Mouse (Mus musculus) liver, embryonic 14.5 days (tissue): Measurements from ENCODE around the gene Gm10310.
"Not testable (repeated sequence)": the region's sequence is repeated elsewhere in the genome, so short reads cannot be mapped to it uniquely, and the experiment has no call there.

Source experiments
- CTCF ChIP-seq: IDR thresholded peaks from 2 replicates; pipeline ENCODE4 v1.5.1; 2016; ENCODE audit warnings: antibody characterized with exemption, low read depth, control low read depth
- EP300 ChIP-seq: IDR thresholded peaks from 2 replicates; pipeline ENCODE4 v1.6.1; 2016; ENCODE audit warnings: antibody characterized with exemption, low read depth

DNA sequence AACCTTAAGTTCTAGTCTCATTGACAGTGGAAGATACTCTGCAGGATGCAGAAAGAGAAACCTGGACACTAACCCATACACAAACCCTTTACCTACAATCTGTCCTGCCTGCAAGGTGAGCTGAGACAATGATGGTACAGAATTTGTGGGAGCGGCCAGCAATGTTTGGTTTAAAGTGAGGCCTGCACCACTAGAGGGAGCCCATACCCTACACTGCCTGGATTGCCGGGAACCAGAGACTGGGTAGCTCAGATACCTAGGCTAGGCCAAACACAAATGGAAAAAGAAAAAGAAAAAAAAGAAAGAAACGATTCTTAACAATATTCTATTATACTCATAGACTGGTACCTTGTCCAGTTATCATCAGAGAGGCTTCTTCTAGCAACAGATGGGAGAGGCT, 11.9 kb downstream of the Gm10310 start:
- TF ChIP-seq CTCF, EP300: not testable (repeated sequence)
